Mouse (Mus musculus): ENCODE measurements around the gene Gm14685. TPM values are rescaled to one million over a fixed set of nuclear protein-coding genes. Genes with fewer than 3 reads are reported as not detected.

The Gm14685 gene
- polyA plus RNA-seq, 1 experiment from 2014 or later: not detected

Other genes starting within 250 kb of the Gm14685 start
- 106 and 107 TPM in 2 replicates for gene Cetn2, start 198.6 kb upstream of the Gm14685 start, polyA plus RNA-seq (2014; fragmentation: Nextera tagmentation; extraction: Ambion mirVana)
- gene Nsdhl, start 198.5 kb upstream of the Gm14685 start, polyA plus RNA-seq (2014; fragmentation: Nextera tagmentation; extraction: Ambion mirVana): 32.9 and 33.9 TPM in 2 replicates
- gene Zfp185, start 129.7 kb upstream of the Gm14685 start, polyA plus RNA-seq (2014; fragmentation: Nextera tagmentation; extraction: Ambion mirVana): 4.7 and 4.8 TPM in 2 replicates
- not detected in 2 replicates for gene Pnma5, start 79.9 kb upstream of the Gm14685 start, polyA plus RNA-seq (2014; fragmentation: Nextera tagmentation; extraction: Ambion mirVana)
- 0.07 and 0.15 TPM in 2 replicates for gene Pnma3, start 52.3 kb upstream of the Gm14685 start, polyA plus RNA-seq (2014; fragmentation: Nextera tagmentation; extraction: Ambion mirVana)
- gene Xlr4a, start 34.6 kb upstream of the Gm14685 start, polyA plus RNA-seq (2014; fragmentation: Nextera tagmentation; extraction: Ambion mirVana): 0.43 and 1.5 TPM in 2 replicates
- 3.5 and 3.7 TPM in 2 replicates for gene Xlr3a, start 20.0 kb upstream of the Gm14685 start, polyA plus RNA-seq (2014; fragmentation: Nextera tagmentation; extraction: Ambion mirVana)
- not detected in 2 replicates for gene Xlr5b, start 31.7 kb downstream of the Gm14685 start, polyA plus RNA-seq (2014; fragmentation: Nextera tagmentation; extraction: Ambion mirVana)
- not detected in 2 replicates for gene DXBay18, start 32.4 kb downstream of the Gm14685 start, polyA plus RNA-seq (2014; fragmentation: Nextera tagmentation; extraction: Ambion mirVana)
- not detected in 2 replicates for gene Spin2d, start 59.9 kb downstream of the Gm14685 start, polyA plus RNA-seq (2014; fragmentation: Nextera tagmentation; extraction: Ambion mirVana)
- 14.6 and 16.8 TPM in 2 replicates for gene Xlr3b, start 75.2 kb downstream of the Gm14685 start, polyA plus RNA-seq (2014; fragmentation: Nextera tagmentation; extraction: Ambion mirVana)
- gene Xlr4b, start 97.3 kb downstream of the Gm14685 start, polyA plus RNA-seq (2014; fragmentation: Nextera tagmentation; extraction: Ambion mirVana): 0.51 and 0.91 TPM in 2 replicates
- 7.5 and 9.2 TPM in 2 replicates for gene F8a, start 111.2 kb downstream of the Gm14685 start, polyA plus RNA-seq (2014; fragmentation: Nextera tagmentation; extraction: Ambion mirVana)
- gene Xlr4c, start 126.1 kb downstream of the Gm14685 start, polyA plus RNA-seq (2014; fragmentation: Nextera tagmentation; extraction: Ambion mirVana): not detected in 2 replicates
- gene Xlr3c, start 148.3 kb downstream of the Gm14685 start, polyA plus RNA-seq (2014; fragmentation: Nextera tagmentation; extraction: Ambion mirVana): 0.12 and 0.17 TPM in 2 replicates
- gene Xlr5a, start 175.9 kb downstream of the Gm14685 start, polyA plus RNA-seq (2014; fragmentation: Nextera tagmentation; extraction: Ambion mirVana): not detected in 2 replicates
- gene Xlr5c, start 175.9 kb downstream of the Gm14685 start, polyA plus RNA-seq (2014; fragmentation: Nextera tagmentation; extraction: Ambion mirVana): not detected in 2 replicates
- not detected in 2 replicates for gene Gm45015, start 219.8 kb downstream of the Gm14685 start, polyA plus RNA-seq (2014; fragmentation: Nextera tagmentation; extraction: Ambion mirVana)
- 21.6 and 24.9 TPM in 2 replicates for gene Zfp275, start 225.6 kb downstream of the Gm14685 start, polyA plus RNA-seq (2014; fragmentation: Nextera tagmentation; extraction: Ambion mirVana)